Mouse (Mus musculus) limb, embryonic 11.5 days (tissue): ENCODE data around the gene Eif1ad. TPM values are rescaled to one million over a fixed set of nuclear protein-coding genes. Genes with fewer than 3 reads are reported as not detected.

Experiments used
- ATAC-seq: fragments of 200-750 bp; cut with Nextera tagmentation; 2 replicates; pipeline ENCODE4 v1.8.0; 2017; ENCODE audit warnings: low read depth; ENCODE audit not compliant: insufficient number of reproducible peaks, low FRiP score, low TSS enrichment
- DNase-seq: peaks from one replicate; pipeline ENCODE4 v3.0.0-alpha.2; 2015; ENCODE audit warnings: low spot score
- H3K27ac ChIP-seq: fragments of 300-500 bp; sonication (generic); replicated peaks from 2 replicates; pipeline ENCODE4 v1.5.1; 2014; ENCODE audit warnings: low read depth, mild to moderate bottlenecking, low read length
- H3K27me3 ChIP-seq: fragments of 300-500 bp; sonication (generic); 2 replicates; pipeline ENCODE4 v1.6.1; 2014; ENCODE audit warnings: mild to moderate bottlenecking, low read length, mixed read lengths; ENCODE audit not compliant: control insufficient read depth, insufficient read depth
- H3K36me3 ChIP-seq: fragments of 300-500 bp; sonication (generic); 2 replicates; pipeline ENCODE4 v1.6.1; 2014; ENCODE audit warnings: mild to moderate bottlenecking, low read length, moderate library complexity, mixed read lengths; ENCODE audit not compliant: control insufficient read depth, insufficient read depth
- H3K4me1 ChIP-seq: fragments of 300-500 bp; sonication (generic); 2 replicates; pipeline ENCODE4 v1.6.1; 2014; ENCODE audit warnings: low read length, mixed read lengths; ENCODE audit not compliant: control insufficient read depth, insufficient read depth
- H3K4me2 ChIP-seq: fragments of 300-500 bp; sonication (generic); 2 replicates; pipeline ENCODE4 v1.6.1; 2014; ENCODE audit warnings: low read depth, mild to moderate bottlenecking, moderate library complexity; ENCODE audit not compliant: severe bottlenecking
- H3K4me3 ChIP-seq: fragments of 300-500 bp; sonication (generic); 2 replicates; pipeline ENCODE4 v1.5.1; 2014; ENCODE audit warnings: low read depth, low read length
- H3K9ac ChIP-seq: fragments of 300-500 bp; sonication (generic); 2 replicates; pipeline ENCODE4 v1.6.1; 2014; ENCODE audit warnings: mild to moderate bottlenecking, low read length
- H3K9me3 ChIP-seq: fragments of 300-500 bp; sonication (generic); 2 replicates; pipeline ENCODE4 v1.6.1; 2016; ENCODE audit warnings: low read length; ENCODE audit not compliant: control insufficient read depth
- WGBS: fragments of 180-500 bp; shearing (Covaris S2); extraction: QIAGEN DNeasy Blood & Tissue Kit; methylation state at CpG from one replicate; pipeline ENCODE4 v1.1.7; 2014; 5-methylcytosine and 5-hydroxymethylcytosine counted together
- polyA plus RNA-seq: library from polyadenylated mRNA; unstranded; fragments of >200 nt; fragmentation: Nextera tagmentation; extraction: Ambion mirVana; gene quantifications from 2 replicates; pipeline ENCODE4 v1.2.1, GENCODE M21; 2014

The Eif1ad gene
- polyA plus RNA-seq = 78.9 and 89.3 TPM in 2 replicates

GRCm38 (mm10) chr19:5366175-5367052, at the start of gene Eif1ad:
Gene Eif1ad (plus strand): TSS chr19:5366741.
- whole genome bisulfite sequencing = 0% methylated on average over 83 of the region's 92 CpGs
- H3K9me3 ChIP-seq = no peaks in the 10 kb centered on the region
- peaks cover 24% of the 10 kb centered on the region for H3K36me3 ChIP-seq
- ATAC-seq = peak; percentile 95
- DNase-seq = peak; percentile 97
- peaks cover 15% of the 10 kb centered on the region for H3K4me1 ChIP-seq
- H3K9ac ChIP-seq = peak within 1 kb of the TSS; percentile 89
- peak within 1 kb of the TSS; percentile 92 for H3K27ac ChIP-seq
- peak within 1 kb of the TSS; percentile 99 for H3K4me3 ChIP-seq
- H3K27me3 ChIP-seq = no peaks in the 10 kb centered on the region
- H3K4me2 ChIP-seq = peak within 1 kb of the TSS; percentile 91

- ATAC-seq (no peak), DNase-seq (no peak)
- no peaks in the 10 kb centered on the region for H3K36me3 ChIP-seq
- no peaks in the 10 kb centered on the region for H3K27me3 ChIP-seq
- 60% methylated on average over 17 of the region's 17 CpGs for WGBS
- no peaks in the 10 kb centered on the region for H3K4me1 ChIP-seq
- H3K9ac ChIP-seq = no peak overlapping the region
- no peak overlapping the region for H3K4me3 ChIP-seq
- no peaks in the 10 kb centered on the region for H3K9me3 ChIP-seq
- no peak overlapping the region for H3K4me2 ChIP-seq
- H3K27ac ChIP-seq = no peak overlapping the region
These were observed 42.7 kb upstream of the Eif1ad start for GRCm38 (mm10) chr19:5323801-5324200.

GRCm38 (mm10) chr19:5327970-5328369, 38.6 kb upstream of the Eif1ad start:
- Histone ChIP-seq H3K36me3 (no peaks in the 10 kb centered on the region), H3K27me3 (no peaks in the 10 kb centered on the region), H3K4me1 (no peaks in the 10 kb centered on the region), H3K27ac (no peak overlapping the region), H3K9me3 (no peaks in the 10 kb centered on the region), H3K9ac (no peak overlapping the region), H3K4me3 (no peak overlapping the region), H3K4me2 (no peak overlapping the region)
- ATAC-seq (no peak), DNase-seq (no peak)
- 76% methylated on average over 19 of the region's 19 CpGs for WGBS

- no peak overlapping the region for H3K9ac ChIP-seq
- ATAC-seq = no peak
- 78% methylated on average over 5 of the region's 5 CpGs for WGBS
These were observed 31.8 kb upstream of the Eif1ad start for GRCm38 (mm10) chr19:5334741-5335140.

GRCm38 (mm10) chr19:5335441-5335840, 31.1 kb upstream of the Eif1ad start, which contains the start of gene Catsper1:
Gene Catsper1 (plus strand): TSS chr19:5335741.
- no peak within 1 kb of the TSS for H3K4me2 ChIP-seq
- H3K4me3 ChIP-seq = no peak within 1 kb of the TSS
- ATAC-seq = no peak
- WGBS = 88% methylated on average over 6 of the region's 6 CpGs
- H3K9me3 ChIP-seq = no peaks in the 10 kb centered on the region
- no peaks in the 10 kb centered on the region; the same call in 1 of the 2 replicates for H3K36me3 ChIP-seq
- H3K9ac ChIP-seq = no peak within 1 kb of the TSS
- no peaks in the 10 kb centered on the region for H3K27me3 ChIP-seq
- DNase-seq = no peak
- no peak within 1 kb of the TSS for H3K27ac ChIP-seq
- H3K4me1 ChIP-seq = no peaks in the 10 kb centered on the region

More at GRCm38 (mm10) chr19:5334741-5335140, 31.8 kb upstream of the Eif1ad start:
- Histone ChIP-seq H3K27me3 (no peaks in the 10 kb centered on the region), H3K36me3 (no peaks in the 10 kb centered on the region; the same call in 1 of the 2 replicates), H3K4me1 (no peaks in the 10 kb centered on the region), H3K4me2 (no peak overlapping the region), H3K4me3 (no peak overlapping the region), H3K9me3 (no peaks in the 10 kb centered on the region), H3K27ac (no peak overlapping the region)
- no peak for DNase-seq

GRCm38 (mm10) chr19:5337975-5338374, 28.6 kb upstream of the Eif1ad start:
- no peaks in the 10 kb centered on the region for H3K27me3 ChIP-seq
- H3K4me1 ChIP-seq = no peaks in the 10 kb centered on the region
- ATAC-seq = no peak
- H3K36me3 ChIP-seq = no peaks in the 10 kb centered on the region; the same call in 1 of the 2 replicates
- peak; percentile 85 for DNase-seq
- H3K4me3 ChIP-seq = no peak overlapping the region
- H3K27ac ChIP-seq = no peak overlapping the region
- no peak overlapping the region for H3K4me2 ChIP-seq
- H3K9ac ChIP-seq = no peak overlapping the region
- 23% methylated on average over 5 of the region's 5 CpGs for WGBS
- no peaks in the 10 kb centered on the region for H3K9me3 ChIP-seq

GRCm38 (mm10) chr19:5341360-5341759, 25.2 kb upstream of the Eif1ad start:
- ATAC-seq = no peak
- 88% methylated on average over 7 of the region's 7 CpGs for WGBS
- no peak overlapping the region for H3K9ac ChIP-seq
- H3K9me3 ChIP-seq = no peaks in the 10 kb centered on the region
- no peaks in the 10 kb centered on the region for H3K4me1 ChIP-seq
- no peak for DNase-seq
- H3K4me3 ChIP-seq = no peak overlapping the region
- no peak overlapping the region for H3K4me2 ChIP-seq
- no peak overlapping the region for H3K27ac ChIP-seq
- no peaks in the 10 kb centered on the region; the same call in 1 of the 2 replicates for H3K36me3 ChIP-seq
- H3K27me3 ChIP-seq = no peaks in the 10 kb centered on the region

- Histone ChIP-seq H3K4me1 (peaks cover 3% of the 10 kb centered on the region; the same call in 1 of the 2 replicates), H3K4me3 (no peak overlapping the region), H3K4me2 (no peak overlapping the region), H3K36me3 (no peaks in the 10 kb centered on the region), H3K27ac (no peak overlapping the region), H3K9me3 (no peaks in the 10 kb centered on the region), H3K27me3 (0 out of 2 replicates have a peak, but pooled peaks cover 4% of the 10 kb centered on the region), H3K9ac (no peak overlapping the region)
- 89% methylated on average over 6 of the region's 6 CpGs for WGBS
- DNase-seq (no peak), ATAC-seq (no peak)
These were observed 21.0 kb upstream of the Eif1ad start for GRCm38 (mm10) chr19:5345297-5346131.
